Mouse (Mus musculus): ENCODE data around the gene Micall1. TPM values are rescaled to one million over a fixed set of nuclear protein-coding genes. Genes with fewer than 3 reads are reported as not detected.

Gene Micall1
- total RNA-seq, 2 experiments from 2014 or later, result 22.8 to 23.2 TPM

DNA sequence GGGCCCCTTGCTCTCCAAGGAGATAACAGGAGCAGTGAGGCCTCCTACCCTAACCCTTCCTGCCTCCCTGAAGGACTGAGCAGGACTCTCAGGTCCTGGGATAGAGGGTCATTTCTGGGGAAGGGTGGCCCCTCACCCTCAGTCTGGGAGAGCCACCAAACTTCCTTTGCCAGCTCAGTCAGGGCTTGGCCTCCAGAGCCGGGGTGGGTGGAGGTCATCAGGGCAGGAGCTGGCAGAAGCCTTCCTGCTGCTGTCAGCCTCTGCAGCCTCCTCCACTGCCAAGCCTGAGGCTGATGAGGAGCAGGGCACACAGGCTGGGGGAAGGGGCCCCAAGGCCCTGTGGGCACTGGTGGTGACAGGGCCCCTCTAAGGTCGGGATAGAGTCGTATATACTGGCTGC is 46.9 kb downstream of the Micall1 start:
- no peak overlapping the region for H3K27ac ChIP-seq
- DNase-seq (ENCODE audit: extremely low spot score in 1 of 2, low spot score in 2 of 2), result no peak
- intact Hi-C loops (cut with DNase I), result no loop called here
- TF ChIP-seq CTCF (IDR thresholded peaks at IDR 0.05), result no peak
- H3K4me3 ChIP-seq, result no peak overlapping the region

DNA sequence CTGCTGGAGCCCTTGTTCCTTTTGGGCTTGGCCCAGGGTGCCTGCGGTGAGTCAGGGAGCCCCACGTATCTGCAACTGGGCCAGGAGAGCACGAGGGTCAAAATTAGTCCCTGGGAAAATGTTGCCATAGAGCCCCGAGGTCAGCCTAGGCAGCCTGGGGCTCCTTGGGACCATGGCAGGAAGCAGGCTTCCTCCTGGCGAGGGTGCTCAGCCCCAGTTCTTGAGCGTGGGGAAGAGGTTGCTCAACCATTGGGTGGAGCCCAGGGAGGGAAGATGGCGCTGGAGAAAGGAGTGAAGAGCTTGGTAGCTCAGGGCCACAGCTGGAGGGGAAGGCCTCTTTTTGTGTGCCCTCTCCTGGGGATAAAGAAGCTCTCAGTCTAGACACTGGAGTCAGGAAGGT is 53.6 kb downstream of the Micall1 start:
- H3K4me3 ChIP-seq, result peak overlapping the region; percentile 31
- intact Hi-C loops (cut with DNase I), result no loop called here
- H3K27ac ChIP-seq, result peak overlapping the region; percentile 17; the same call in 1 of the 2 replicates

GRCm38 (mm10) chr15:79162822-79163221 is 54.1 kb downstream of the Micall1 start:
- Histone ChIP-seq H3K27ac (peak overlapping the region; percentile 28; the same call in 1 of the 2 replicates), H3K4me3 (peak overlapping the region; percentile 31)
- peak; percentile 29 for TF ChIP-seq CTCF (IDR thresholded peaks at IDR 0.05)
- DNase-seq (ENCODE audit: extremely low spot score in 1 of 2, low spot score in 2 of 2), result no peak
- intact Hi-C loops (cut with DNase I), result no loop called here

More for the DNA sequence above, 53.6 kb downstream of the Micall1 start:
- no peak for DNase-seq (ENCODE audit: extremely low spot score in 1 of 2, low spot score in 2 of 2)
- TF ChIP-seq CTCF (IDR thresholded peaks at IDR 0.05), result no peak

DNA sequence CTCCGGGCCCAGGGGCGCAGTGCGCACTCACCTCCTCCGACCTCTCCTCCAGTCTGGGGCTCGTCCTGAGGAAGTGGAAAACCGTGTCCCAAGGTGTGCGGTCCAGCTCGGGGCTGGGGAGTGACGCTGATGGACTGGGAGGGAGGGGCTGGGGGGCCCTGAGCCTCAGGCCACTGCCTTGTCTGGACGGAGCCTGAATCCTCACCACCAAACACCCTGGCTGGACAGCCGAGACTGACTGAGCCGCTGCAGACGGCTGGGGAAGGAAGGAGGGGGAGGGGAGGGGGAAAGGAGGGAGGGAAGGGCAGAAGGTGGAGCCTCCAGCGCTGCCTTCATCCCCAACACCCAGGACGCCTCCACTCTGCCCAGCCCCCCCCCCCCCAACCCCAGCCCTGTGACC is 55.6 kb downstream of the Micall1 start:
- TF ChIP-seq CTCF (IDR thresholded peaks at IDR 0.05), result no peak
- Histone ChIP-seq H3K27ac (peak overlapping the region; percentile 36), H3K4me3 (peak overlapping the region; percentile 31)
- intact Hi-C loops (cut with DNase I), result no loop called here
- DNase-seq (ENCODE audit: extremely low spot score in 1 of 2, low spot score in 2 of 2), result no peak

GRCm38 (mm10) chr15:79165140-79165539 is 56.4 kb downstream of the Micall1 start, which contains the start of gene Sox10:
Gene Sox10 (minus strand): TSS chr15:79165240.
- DNase-seq (ENCODE audit: extremely low spot score in 1 of 2, low spot score in 2 of 2), result no peak
- TF ChIP-seq CTCF (IDR thresholded peaks at IDR 0.05), result no peak
- Histone ChIP-seq H3K27ac (peak within 1 kb of the TSS; percentile 55), H3K4me3 (peak within 1 kb of the TSS; percentile 31)
- intact Hi-C loops (cut with DNase I), result no loop called here

- H3K4me3 ChIP-seq, result no peak overlapping the region
- intact Hi-C loops (cut with DNase I), result no loop called here
- no peak for DNase-seq (ENCODE audit: extremely low spot score in 1 of 2, low spot score in 2 of 2)
- TF ChIP-seq CTCF (IDR thresholded peaks at IDR 0.05), result no peak; the same call in 1 of the 2 replicates
- no peak overlapping the region; the same call in 1 of the 2 replicates for H3K27ac ChIP-seq
These were observed 58.0 kb downstream of the Micall1 start for GRCm38 (mm10) chr15:79166712-79167111.

GRCm38 (mm10) chr15:79176905-79177304 is 68.2 kb downstream of the Micall1 start:
- intact Hi-C loops (cut with DNase I), result no loop called here
- no peak overlapping the region for H3K27ac ChIP-seq
- no peak for TF ChIP-seq CTCF (IDR thresholded peaks at IDR 0.05)
- DNase-seq (ENCODE audit: extremely low spot score in 1 of 2, low spot score in 2 of 2), result no peak
- H3K4me3 ChIP-seq, result no peak overlapping the region

GRCm38 (mm10) chr15:79185213-79185612 is 76.5 kb downstream of the Micall1 start:
- intact Hi-C loops (cut with DNase I), result no loop called here
- no peak for TF ChIP-seq CTCF (IDR thresholded peaks at IDR 0.05)
- Histone ChIP-seq H3K4me3 (no peak overlapping the region), H3K27ac (no peak overlapping the region)
- no peak for DNase-seq (ENCODE audit: extremely low spot score in 1 of 2, low spot score in 2 of 2)

Other genes starting within 250 kb of the Micall1 start
- gene Gga1, start 231.7 kb upstream of the Micall1 start, total RNA-seq (2021), result 10 to 100 TPM; 64.8 to 68.2 TPM
- gene Gm49510, start 209.2 kb upstream of the Micall1 start, total RNA-seq (2021), result not detected
- 10 to 100 TPM; 35.0 to 37.7 TPM for gene Sh3bp1, start 209.1 kb upstream of the Micall1 start, total RNA-seq (2021)
- 100 to 1,000 TPM; 165 to 171 TPM for gene Pdxp, start 195.0 kb upstream of the Micall1 start, total RNA-seq (2021)
- gene Lgals1, start 182.2 kb upstream of the Micall1 start, total RNA-seq (2021), result 10 to 100 TPM; 19.8 to 20.4 TPM
- gene Nol12, start 174.0 kb upstream of the Micall1 start, total RNA-seq (2021), result 10 to 100 TPM; 36.2 to 38.8 TPM
- 10 to 100 TPM; 11.8 to 12.7 TPM for gene Triobp, start 161.2 kb upstream of the Micall1 start, total RNA-seq (2021)
- 10 to 100 TPM; 80.4 to 81.1 TPM for gene H1f0, start 80.4 kb upstream of the Micall1 start, total RNA-seq (2021)
- gene Galr3, start 67.0 kb upstream of the Micall1 start, total RNA-seq (2021), result under 1 TPM in 1 of 2 experiments, not detected in 1; 0.84 TPM
- gene Ankrd54, start 46.0 kb upstream of the Micall1 start, total RNA-seq (2021), result 10 to 100 TPM; 19.7 to 19.8 TPM
- 10 to 100 TPM; 62.5 to 66.6 TPM for gene Eif3l, start 33.7 kb upstream of the Micall1 start, total RNA-seq (2021)
- gene Polr2f, start 32.1 kb downstream of the Micall1 start, total RNA-seq (2021), result 100 to 1,000 TPM; 100 to 103 TPM
- 10 to 100 TPM; 12.0 to 12.9 TPM for gene 1700088E04Rik, start 32.4 kb downstream of the Micall1 start, total RNA-seq (2021)
- 10 to 100 TPM; 17.1 to 18.7 TPM for gene Sox10, start 56.3 kb downstream of the Micall1 start, total RNA-seq (2021)
- gene Pick1, start 120.3 kb downstream of the Micall1 start, total RNA-seq (2021), result 10 to 100 TPM; 55.7 to 57.8 TPM
- 1 to 10 TPM; 1.0 TPM for gene Gm49486, start 120.5 kb downstream of the Micall1 start, total RNA-seq (2021)
- gene Slc16a8, start 145.9 kb downstream of the Micall1 start, total RNA-seq (2021), result under 1 TPM in 1 of 2 experiments, not detected in 1; 0.25 TPM
- 1 to 10 TPM; 5.9 to 6.4 TPM for gene Baiap2l2, start 176.6 kb downstream of the Micall1 start, total RNA-seq (2021)
- 10 to 100 TPM; 21.3 to 22.6 TPM for gene Pla2g6, start 219.5 kb downstream of the Micall1 start, total RNA-seq (2021)
- gene Maff, start 237.7 kb downstream of the Micall1 start, total RNA-seq (2021), result 1 to 10 TPM; 1.6 to 3.2 TPM

Data from left cerebral cortex, adult 2 months (tissue).